Mouse (Mus musculus): ENCODE measurements at regions not wholly inside any gene's neighbourhood (a gene's known extent, or its start where the extent isn't known, plus 50 kb on each side); places are given as distances from the start of the nearest gene placed in this dataset.

DNA sequence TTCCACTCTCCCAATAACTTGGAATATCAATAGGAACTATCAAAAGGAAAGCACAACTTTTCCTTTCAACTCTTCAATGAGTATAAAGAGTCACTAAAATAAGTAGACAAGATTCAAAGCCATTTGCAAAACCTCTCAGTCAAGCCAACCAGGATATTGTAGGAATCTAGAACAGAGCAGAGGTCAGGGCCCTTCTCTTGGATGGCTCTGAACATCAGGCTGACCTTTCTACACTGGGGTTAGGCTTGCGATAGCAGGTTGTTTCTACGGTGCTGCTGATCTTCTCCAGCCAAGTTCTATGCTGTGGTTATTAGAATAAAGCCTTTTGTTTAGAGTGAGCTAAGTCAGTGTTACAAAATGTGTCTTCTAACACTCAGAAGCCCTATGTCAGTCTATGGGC is 658.6 kb downstream of the Ofcc1 start:
- no peak for DNase-seq (ENCODE audit: low spot score in 2 of 2)

DNA sequence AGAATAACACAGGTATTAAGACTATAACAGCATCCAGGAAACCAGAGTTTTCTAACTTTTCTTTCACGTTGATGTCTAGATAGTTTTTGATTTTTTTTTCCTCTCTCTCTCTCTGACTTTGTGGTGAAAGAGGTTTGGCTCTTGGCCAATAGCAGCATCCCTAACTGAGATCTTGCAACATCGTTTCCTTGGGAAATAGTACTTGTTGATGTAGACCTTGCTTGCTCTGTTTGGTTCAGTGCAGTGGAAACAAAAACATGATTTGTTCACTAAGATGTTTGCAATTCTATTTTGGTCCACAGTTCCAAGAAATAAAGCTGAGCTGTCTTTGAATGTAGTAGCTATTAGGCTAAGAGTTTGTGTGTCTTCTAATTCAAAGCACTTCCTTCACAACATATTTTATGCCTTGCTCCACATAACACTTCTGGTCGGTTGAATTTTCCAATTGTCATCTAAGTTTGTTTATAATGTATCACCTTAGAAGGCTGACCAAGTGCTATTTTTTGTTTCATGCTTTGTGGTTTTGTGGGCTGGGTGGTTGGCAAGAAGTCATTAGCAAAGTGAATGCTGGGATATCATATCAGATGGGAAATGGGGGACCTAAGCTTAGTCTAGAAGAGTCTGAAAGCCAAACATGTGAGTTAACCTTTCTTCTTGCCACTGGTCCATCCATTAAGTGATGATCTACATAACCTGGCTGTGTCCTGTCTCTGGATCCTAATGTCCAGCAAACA is 669.8 kb downstream of the Ofcc1 start:
- no peak for DNase-seq (ENCODE audit: low spot score in 2 of 2)

DNA sequence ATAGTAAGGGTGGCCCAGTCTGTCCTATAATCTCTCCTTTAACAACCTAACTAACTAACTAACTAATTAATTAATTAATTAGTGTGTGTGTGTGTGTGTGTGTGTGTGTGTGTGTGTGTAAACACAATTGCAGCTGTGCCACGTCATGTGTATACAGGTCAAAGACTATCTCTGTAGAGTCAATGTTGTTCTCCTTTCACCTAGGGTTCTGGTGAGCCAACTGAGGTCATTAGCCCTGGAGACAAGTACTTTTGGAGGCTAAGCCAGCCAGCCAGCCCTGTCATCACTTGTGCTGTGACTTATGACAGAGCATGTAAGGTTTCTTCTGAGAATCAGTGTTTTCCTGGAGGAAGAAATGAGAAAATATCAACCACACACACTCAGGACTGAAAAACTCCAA is 696.7 kb downstream of the Ofcc1 start:
- no peak for DNase-seq (ENCODE audit: low spot score in 2 of 2)

DNA sequence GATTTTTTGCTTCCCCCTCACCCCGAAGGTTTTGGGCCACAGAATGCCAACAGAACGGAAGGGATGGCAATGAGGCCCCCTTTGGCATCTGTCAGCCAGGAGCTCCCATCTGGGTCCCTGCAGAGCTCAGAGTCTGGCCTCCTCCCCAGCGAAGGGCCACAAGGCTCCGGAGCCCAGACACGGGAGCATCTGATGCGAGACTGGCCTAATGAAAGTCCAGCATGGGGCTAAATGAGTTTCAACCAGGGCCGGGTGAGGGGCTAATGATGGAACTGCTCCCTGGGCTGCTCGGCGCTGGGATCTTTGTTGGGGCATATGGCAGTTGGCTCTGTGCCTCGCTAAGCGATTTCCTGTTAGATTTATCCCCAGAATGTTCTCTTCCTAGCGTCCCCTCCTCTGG is 688.8 kb upstream of the Slc35b3 start:
- DNase-seq (ENCODE audit: low spot score in 2 of 2): no peak

DNA sequence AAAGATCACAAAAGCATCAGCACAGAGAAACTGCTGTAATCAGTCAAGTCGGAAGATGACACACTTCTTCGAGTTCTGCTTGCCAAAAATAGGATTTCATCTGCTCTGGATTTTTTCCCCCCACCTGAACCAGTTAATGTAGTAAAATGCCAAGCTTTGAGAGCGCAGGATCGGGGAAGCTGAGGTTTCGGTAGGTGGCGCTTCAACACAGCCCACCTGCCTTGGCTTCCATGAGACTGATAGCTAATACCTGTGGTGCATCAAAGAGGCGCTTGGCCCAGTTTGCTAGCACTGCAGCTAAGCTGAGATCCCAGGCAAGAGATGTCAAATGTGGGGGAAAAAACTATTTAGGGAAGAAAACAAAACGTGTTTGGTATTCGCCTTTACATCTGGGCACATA is 686.7 kb upstream of the Slc35b3 start:
- DNase-seq (ENCODE audit: low spot score in 2 of 2): peak in 1 of 2 experiments; percentile 20

DNA sequence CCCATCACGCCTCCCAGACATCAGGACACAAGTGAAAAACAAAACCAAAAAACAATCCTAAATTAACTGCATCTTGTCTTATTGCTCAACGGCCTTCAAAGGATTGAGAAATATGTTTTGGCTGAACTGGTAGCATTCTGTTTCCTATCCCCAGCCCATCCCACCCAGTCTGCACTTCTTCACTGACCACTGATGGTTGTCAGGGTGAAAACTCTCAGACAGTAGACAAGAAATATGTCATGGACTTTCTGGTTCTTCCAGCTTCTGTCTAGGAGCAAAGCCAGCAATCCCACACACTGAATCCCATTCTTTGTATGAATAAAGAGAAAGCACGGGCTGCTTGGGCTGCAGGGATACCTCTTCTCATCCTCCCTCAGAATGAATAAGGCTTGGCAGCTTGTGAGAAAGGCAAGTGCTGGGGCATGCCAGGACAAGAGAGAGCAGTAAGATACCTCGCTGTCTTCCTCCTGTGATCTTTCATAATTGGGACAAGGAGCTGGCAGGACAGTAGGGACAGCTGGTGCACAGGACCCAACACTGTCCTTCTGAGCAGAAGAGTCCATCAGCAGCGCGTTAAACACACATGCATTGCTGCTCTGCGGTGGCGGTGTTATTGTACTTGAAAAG is 670.9 kb upstream of the Slc35b3 start:
- no peak for DNase-seq (ENCODE audit: low spot score in 2 of 2)

All from adrenal gland, adult 18-20 months (tissue).